18 mouse cellular contexts compared by ENCODE assay signal in genomic region chrX:72761511-72761910, GRCm38 (mm10).
"Had no signal": no experiment of that assay in that cellular context is flagged by ENCODE, and none has a peak within 500 bp of the region (broad histone marks: within the 10 kb centered on the region; RNA-seq: fewer than 3 reads in every experiment).

No protein-coding gene starts in this region.

- H3K4me3 ChIP-seq: intestine, embryonic 15.5 days; layer of hippocampus, adult 2 months; liver, embryonic 13.5 days; lung, embryonic 15.5 days; midbrain, embryonic 12.5 days; midbrain, embryonic 15.5 days; neural tube, embryonic 12.5 days; neural tube, embryonic 15.5 days had no signal

- ATAC-seq: intestine, embryonic 15.5 days; midbrain, embryonic 15.5 days had no signal

- H3K27ac ChIP-seq: intestine, embryonic 15.5 days; layer of hippocampus, adult 2 months; liver, embryonic 13.5 days; lung, embryonic 15.5 days; midbrain, embryonic 12.5 days; midbrain, embryonic 15.5 days; neural tube, embryonic 12.5 days; neural tube, embryonic 15.5 days; stomach, postnatal 0 days had no signal

- H3K27me3 ChIP-seq: intestine, embryonic 15.5 days; liver, embryonic 13.5 days; midbrain, embryonic 12.5 days; midbrain, embryonic 15.5 days; neural tube, embryonic 12.5 days; neural tube, embryonic 15.5 days had no signal

- H3K9ac ChIP-seq: intestine, embryonic 15.5 days; liver, embryonic 13.5 days; lung, embryonic 15.5 days; midbrain, embryonic 12.5 days; midbrain, embryonic 15.5 days; neural tube, embryonic 12.5 days; neural tube, embryonic 15.5 days had no signal

- DNase-seq: kidney, adult 11 months; kidney, adult 9 months; kidney, postnatal 25 days; layer of hippocampus, adult 9-11 months; liver, embryonic 13.5 days; right cerebral cortex, adult 18-20 months; right cerebral cortex, postnatal 14 days; right cerebral cortex, postnatal 4 days; thymus, adult 2 months; thymus, postnatal 14 days had no signal

- H3K36me3 ChIP-seq: intestine, embryonic 15.5 days; liver, embryonic 13.5 days; lung, embryonic 15.5 days; midbrain, embryonic 12.5 days; midbrain, embryonic 15.5 days; neural tube, embryonic 12.5 days; neural tube, embryonic 15.5 days had no signal

- H3K9me3 ChIP-seq: intestine, embryonic 15.5 days; liver, embryonic 13.5 days; lung, embryonic 15.5 days; midbrain, embryonic 12.5 days; midbrain, embryonic 15.5 days; neural tube, embryonic 12.5 days; neural tube, embryonic 15.5 days had no signal

- H3K4me2 ChIP-seq: intestine, embryonic 15.5 days; liver, embryonic 13.5 days; lung, embryonic 15.5 days; midbrain, embryonic 12.5 days; midbrain, embryonic 15.5 days; neural tube, embryonic 12.5 days; neural tube, embryonic 15.5 days had no signal

- H3K4me1 ChIP-seq: intestine, embryonic 15.5 days; liver, embryonic 13.5 days; lung, embryonic 15.5 days; midbrain, embryonic 12.5 days; midbrain, embryonic 15.5 days; neural tube, embryonic 12.5 days; neural tube, embryonic 15.5 days had no signal
